Mouse (Mus musculus): ENCODE results near the gene Aox3. TPM values are rescaled to one million over a fixed set of nuclear protein-coding genes. Genes with fewer than 3 reads are reported as not detected.

Gene Aox3
- polyA plus RNA-seq, 1 experiment from 2014 or later = 0.59 TPM

DNA sequence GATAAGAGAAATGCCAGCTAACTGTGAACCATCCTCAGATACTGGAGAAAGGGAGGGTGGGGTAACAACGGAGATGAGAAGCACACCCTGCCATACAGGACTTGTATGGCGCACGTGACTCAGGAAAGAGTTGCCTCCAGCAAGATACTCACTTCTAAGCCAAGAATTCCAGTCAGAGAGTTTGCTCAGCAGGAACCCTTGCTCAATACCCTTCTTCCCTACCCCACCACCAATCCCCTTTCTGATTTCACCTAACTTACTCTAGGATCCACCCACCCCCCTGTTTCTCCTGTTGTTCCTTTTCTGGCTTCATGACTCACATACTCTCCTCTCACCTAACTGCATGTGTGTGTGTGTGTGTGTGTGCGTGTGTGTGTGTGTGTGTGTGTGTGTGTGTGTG lies 1.6 kb upstream of the Aox3 start:
- Histone ChIP-seq H3K9me3 (no peaks in the 10 kb centered on the region), H3K9ac (no peak overlapping the region), H3K4me3 (no peak overlapping the region), H3K4me2 (no peak overlapping the region), H3K27me3 (no peaks in the 10 kb centered on the region), H3K27ac (no peak overlapping the region), H3K36me3 (no peaks in the 10 kb centered on the region), H3K4me1 (0 out of 2 replicates have a peak, but pooled peaks cover 3% of the 10 kb centered on the region)
- ATAC-seq (ENCODE audit: insufficient number of reproducible peaks, low FRiP score, low TSS enrichment, low read depth) = no peak
- 81% methylated on average over 4 of the region's 4 CpGs for WGBS

DNA sequence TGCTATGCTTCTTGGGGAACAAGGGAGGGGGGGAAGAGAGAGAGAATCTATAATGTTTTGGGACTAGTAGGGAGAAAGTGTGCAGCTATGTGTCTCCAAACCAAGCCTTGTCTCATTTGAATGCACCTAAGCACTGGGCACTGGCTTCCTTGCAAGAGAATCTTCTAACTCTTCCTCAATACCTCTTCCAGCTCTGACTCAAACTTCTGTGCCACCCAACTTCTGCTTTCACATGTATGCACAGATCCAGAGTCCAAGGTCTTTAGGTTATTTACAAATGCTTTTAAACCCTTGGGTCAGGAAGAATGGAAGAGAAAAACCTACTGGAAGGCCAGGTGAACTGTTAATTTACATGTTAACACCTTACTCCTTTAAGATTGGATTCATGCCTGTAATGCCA lies 511 bp downstream of the Aox3 start:
- H3K9me3 ChIP-seq = no peaks in the 10 kb centered on the region

DNA sequence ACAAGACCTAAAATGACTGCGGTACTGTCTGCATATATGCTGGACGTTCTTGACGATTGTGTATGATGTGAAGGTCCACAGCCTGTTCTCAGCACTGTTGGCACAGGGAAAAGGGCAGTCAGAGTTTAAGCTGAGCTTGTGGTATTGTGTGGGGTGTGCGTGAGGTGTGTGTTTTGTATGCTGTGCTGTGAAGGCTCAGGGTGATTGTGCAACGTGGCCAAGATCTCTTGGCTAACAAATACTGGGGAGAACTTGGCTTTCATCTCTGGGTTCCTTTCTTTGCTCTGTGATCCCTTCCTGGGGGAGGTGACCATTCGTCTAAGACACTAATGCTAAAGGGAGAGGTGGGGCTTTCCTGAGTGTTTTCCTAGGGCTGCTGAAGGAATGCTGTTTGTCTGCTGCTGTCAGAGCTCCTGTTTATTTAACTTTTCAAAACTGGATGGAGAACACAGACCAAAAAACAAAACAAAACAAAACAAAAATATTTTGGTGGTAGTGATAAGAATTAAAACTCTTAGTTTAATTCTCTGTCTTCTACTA lies 1.2 kb downstream of the Aox3 start:
- ATAC-seq (ENCODE audit: insufficient number of reproducible peaks, low FRiP score, low TSS enrichment, low read depth) = no peak
- H3K4me2 ChIP-seq = no peak overlapping the region
- no peak overlapping the region for H3K4me3 ChIP-seq
- H3K9ac ChIP-seq = no peak overlapping the region
- H3K4me1 ChIP-seq = 0 out of 2 replicates have a peak, but pooled peaks cover 3% of the 10 kb centered on the region
- H3K9me3 ChIP-seq = no peaks in the 10 kb centered on the region
- no peaks in the 10 kb centered on the region for H3K36me3 ChIP-seq
- no peaks in the 10 kb centered on the region for H3K27me3 ChIP-seq
- no peak overlapping the region for H3K27ac ChIP-seq
- WGBS = 62% methylated on average over 6 of the region's 6 CpGs

More for the DNA sequence above, 511 bp downstream of the Aox3 start:
- H3K9ac ChIP-seq = no peak overlapping the region
- no peak overlapping the region for H3K4me2 ChIP-seq
- H3K27ac ChIP-seq = no peak overlapping the region
- no peaks in the 10 kb centered on the region for H3K27me3 ChIP-seq
- ATAC-seq (ENCODE audit: insufficient number of reproducible peaks, low FRiP score, low TSS enrichment, low read depth) = no peak
- H3K4me1 ChIP-seq = 0 out of 2 replicates have a peak, but pooled peaks cover 3% of the 10 kb centered on the region
- H3K4me3 ChIP-seq = no peak overlapping the region
- H3K36me3 ChIP-seq = no peaks in the 10 kb centered on the region

DNA sequence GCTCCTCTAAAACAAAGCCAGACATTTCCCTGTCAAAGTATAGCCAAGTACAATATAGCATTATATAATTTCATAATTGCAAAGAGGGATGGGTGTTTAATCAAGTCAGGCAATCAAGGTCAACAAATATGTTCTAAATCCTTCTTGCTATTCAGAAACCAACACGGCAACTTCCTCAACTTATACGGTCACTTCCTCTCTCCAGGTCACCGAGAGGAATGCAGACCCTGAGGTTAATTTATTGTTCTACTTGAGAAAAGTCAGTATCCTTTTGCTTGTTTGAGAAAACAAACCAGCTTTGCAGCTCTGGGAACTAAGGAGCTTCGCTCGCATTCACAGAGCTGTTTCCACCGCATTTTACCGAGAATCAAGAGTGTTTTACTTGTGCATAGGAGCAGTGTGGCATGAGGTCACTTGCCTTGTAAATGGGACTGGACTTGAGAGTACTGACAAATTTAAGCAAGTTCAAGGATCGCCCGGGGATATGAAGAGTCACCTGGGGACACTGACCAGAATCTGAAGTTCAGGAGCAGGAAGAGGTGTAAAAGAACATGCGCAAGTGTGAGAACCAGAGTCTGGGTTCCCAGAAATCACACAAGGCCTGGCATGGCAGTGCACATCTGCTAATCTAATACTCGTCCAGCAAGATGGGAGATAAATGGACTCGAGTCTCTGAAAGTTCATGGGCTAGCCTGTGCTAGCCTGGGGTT lies 1.9 kb downstream of the Aox3 start:
- Histone ChIP-seq H3K9ac (no peak overlapping the region), H3K27me3 (no peaks in the 10 kb centered on the region), H3K27ac (no peak overlapping the region), H3K36me3 (no peaks in the 10 kb centered on the region), H3K4me1 (0 out of 2 replicates have a peak, but pooled peaks cover 3% of the 10 kb centered on the region), H3K4me3 (no peak overlapping the region), H3K9me3 (no peaks in the 10 kb centered on the region), H3K4me2 (no peak overlapping the region)
- no peak for ATAC-seq (ENCODE audit: insufficient number of reproducible peaks, low FRiP score, low TSS enrichment, low read depth)
- WGBS = 69% methylated on average over 12 of the region's 12 CpGs

DNA sequence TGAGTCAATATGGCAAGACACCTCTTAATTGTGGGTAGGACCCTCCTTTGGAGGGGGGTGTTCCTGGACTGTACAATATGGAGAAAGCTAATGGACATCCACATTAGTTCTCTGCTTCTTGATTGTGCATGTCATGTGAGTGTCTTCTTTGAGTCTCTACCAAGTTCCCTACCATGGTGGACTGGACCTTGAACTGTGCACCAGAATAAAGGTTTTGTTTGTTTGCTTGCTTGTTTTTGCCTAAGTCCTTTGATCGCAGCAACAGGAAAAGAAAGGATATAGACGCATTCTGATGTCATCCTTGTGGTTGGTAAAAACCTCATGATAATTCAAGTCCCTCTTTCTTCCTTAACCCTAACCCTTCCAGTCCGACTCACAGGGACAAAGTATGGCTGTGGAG lies 5.3 kb downstream of the Aox3 start:
- Histone ChIP-seq H3K9me3 (no peaks in the 10 kb centered on the region), H3K27me3 (no peaks in the 10 kb centered on the region), H3K36me3 (no peaks in the 10 kb centered on the region), H3K4me3 (no peak overlapping the region), H3K4me2 (no peak overlapping the region), H3K4me1 (no peaks in the 10 kb centered on the region), H3K27ac (no peak overlapping the region), H3K9ac (no peak overlapping the region)
- ATAC-seq (ENCODE audit: insufficient number of reproducible peaks, low FRiP score, low TSS enrichment, low read depth) = no peak
- 88% methylated on average over 3 of the region's 3 CpGs for WGBS

DNA sequence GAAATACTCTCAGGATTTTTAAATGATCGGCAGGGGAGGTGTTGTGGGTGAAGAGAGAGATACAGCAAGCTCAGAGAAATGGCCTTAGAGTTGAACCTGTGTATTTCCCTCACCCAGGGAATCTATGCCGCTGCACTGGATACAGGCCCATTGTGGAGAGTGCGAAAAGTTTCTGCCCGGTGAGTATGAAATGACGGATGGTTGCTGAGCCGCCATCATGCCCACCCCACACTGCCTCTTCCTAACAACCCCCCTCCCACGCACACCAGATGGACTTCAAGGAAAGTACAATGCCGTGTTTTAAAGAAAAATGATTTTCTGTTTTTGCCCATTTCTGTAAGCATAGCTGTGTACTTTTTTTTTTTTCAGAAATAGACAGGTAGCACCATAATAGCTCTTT lies 12.0 kb downstream of the Aox3 start:
- no peak for ATAC-seq (ENCODE audit: insufficient number of reproducible peaks, low FRiP score, low TSS enrichment, low read depth)
- WGBS = 86% methylated on average over 8 of the region's 8 CpGs

DNA sequence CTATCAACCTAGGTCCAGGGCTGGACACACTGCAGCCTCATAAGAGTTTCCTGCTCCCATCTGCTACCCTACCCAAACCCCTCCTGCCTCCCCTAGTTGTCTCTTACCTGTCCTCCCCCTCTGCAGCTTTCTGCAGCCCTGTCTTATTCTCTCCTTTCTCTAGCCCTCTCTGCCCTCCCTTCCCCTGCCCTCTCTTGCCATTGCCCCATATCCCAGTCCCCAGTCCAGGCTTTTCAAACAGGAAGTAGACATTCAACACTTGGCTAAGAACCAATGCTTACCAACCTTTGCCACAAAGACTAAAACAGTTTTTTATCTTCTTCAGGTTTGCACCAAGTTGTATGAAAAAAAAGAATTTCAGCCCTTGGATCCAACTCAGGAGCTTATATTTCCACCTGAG lies 25.0 kb downstream of the Aox3 start:
- Histone ChIP-seq H3K27me3 (no peaks in the 10 kb centered on the region), H3K9ac (no peak overlapping the region), H3K4me3 (no peak overlapping the region), H3K9me3 (no peaks in the 10 kb centered on the region), H3K27ac (no peak overlapping the region), H3K36me3 (no peaks in the 10 kb centered on the region), H3K4me2 (no peak overlapping the region), H3K4me1 (no peaks in the 10 kb centered on the region)
- no peak for ATAC-seq (ENCODE audit: insufficient number of reproducible peaks, low FRiP score, low TSS enrichment, low read depth)

More for the DNA sequence above, 12.0 kb downstream of the Aox3 start:
- H3K27me3 ChIP-seq = no peaks in the 10 kb centered on the region
- no peak overlapping the region for H3K9ac ChIP-seq
- no peaks in the 10 kb centered on the region for H3K9me3 ChIP-seq
- no peak overlapping the region for H3K4me2 ChIP-seq
- H3K36me3 ChIP-seq = no peaks in the 10 kb centered on the region
- H3K27ac ChIP-seq = no peak overlapping the region
- no peaks in the 10 kb centered on the region for H3K4me1 ChIP-seq
- H3K4me3 ChIP-seq = no peak overlapping the region

DNA sequence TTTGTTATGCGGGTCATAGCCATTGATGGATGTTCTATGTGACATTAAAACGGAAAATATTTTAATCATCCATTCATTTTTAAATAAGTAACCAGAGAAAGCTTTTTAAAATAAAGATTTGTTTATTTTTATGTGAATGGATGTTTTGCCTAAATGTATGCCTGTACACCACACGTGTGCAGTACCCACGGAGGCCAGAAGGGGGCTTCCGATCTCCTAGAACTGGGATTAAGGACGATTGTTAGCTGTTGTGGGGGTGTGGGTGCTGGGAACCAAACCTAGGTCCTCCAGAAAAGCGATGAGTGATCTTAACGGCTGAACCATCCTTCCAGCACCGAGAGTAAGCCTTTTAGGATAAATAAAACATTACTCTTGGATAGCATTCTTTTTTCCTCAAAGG lies 26.1 kb downstream of the Aox3 start:
- Histone ChIP-seq H3K36me3 (no peaks in the 10 kb centered on the region), H3K4me3 (no peak overlapping the region), H3K27me3 (no peaks in the 10 kb centered on the region), H3K4me1 (no peaks in the 10 kb centered on the region), H3K9ac (no peak overlapping the region), H3K27ac (no peak overlapping the region), H3K9me3 (no peaks in the 10 kb centered on the region), H3K4me2 (no peak overlapping the region)
- WGBS = 91% methylated on average over 9 of the region's 9 CpGs
- no peak for ATAC-seq (ENCODE audit: insufficient number of reproducible peaks, low FRiP score, low TSS enrichment, low read depth)

DNA sequence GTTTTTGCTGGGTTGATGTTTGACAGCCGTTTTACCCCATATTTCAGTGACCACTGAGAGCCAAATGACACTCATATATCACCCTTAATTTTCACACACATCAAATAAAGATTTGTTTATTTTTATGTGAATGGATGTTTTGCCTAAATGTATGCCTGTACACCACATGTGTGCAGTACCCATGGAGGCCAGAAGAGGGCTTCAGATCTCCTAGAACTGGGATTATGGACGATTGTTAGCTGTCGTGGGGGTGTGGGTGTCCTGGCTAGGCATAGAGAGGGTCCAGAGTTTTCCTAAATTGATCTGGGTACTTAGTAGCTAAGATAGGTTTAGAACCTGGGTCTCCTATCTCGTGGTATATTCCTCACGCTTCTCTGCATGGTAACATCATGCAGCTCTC lies 27.7 kb downstream of the Aox3 start:
- no peak overlapping the region for H3K27ac ChIP-seq
- WGBS = 86% methylated on average over 5 of the region's 5 CpGs
- H3K36me3 ChIP-seq = no peaks in the 10 kb centered on the region
- no peak overlapping the region for H3K4me3 ChIP-seq
- no peaks in the 10 kb centered on the region for H3K27me3 ChIP-seq
- no peak overlapping the region for H3K4me2 ChIP-seq
- no peak overlapping the region for H3K9ac ChIP-seq
- no peak for ATAC-seq (ENCODE audit: insufficient number of reproducible peaks, low FRiP score, low TSS enrichment, low read depth)
- no peaks in the 10 kb centered on the region for H3K4me1 ChIP-seq
- H3K9me3 ChIP-seq = no peaks in the 10 kb centered on the region

DNA sequence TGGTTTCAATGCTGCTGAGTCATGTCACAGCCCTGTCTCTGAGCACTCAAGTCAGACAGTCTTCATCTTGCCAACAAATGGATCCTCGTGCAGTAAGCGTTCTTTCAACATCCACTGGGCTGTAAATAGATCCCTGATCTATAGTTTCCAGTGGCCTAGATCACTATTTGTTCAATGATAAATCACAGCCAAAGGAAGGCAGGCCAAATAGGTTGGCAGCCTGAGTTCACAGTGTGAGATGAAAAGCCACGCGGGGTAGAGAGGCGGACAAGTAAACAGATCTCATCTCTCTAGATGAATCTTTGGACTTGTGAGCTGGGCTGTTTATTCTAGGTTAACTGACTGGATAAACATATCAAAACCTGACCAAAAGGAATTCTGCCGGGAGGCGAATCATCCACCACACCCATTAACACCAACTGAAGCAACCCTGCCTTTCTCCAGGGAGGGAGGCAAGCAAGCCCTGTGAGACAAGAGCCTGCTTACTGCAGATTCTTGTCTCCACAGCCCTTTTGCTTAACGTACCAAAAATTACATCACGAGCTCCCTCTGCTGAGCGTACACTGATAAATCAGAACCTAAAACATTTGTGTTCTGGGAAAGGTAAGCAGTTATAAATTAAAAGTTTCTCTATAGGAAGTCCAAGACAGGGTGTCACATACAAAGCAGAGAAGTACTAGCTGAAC lies 31.6 kb downstream of the Aox3 start:
- Histone ChIP-seq H3K4me3 (no peak overlapping the region), H3K36me3 (no peaks in the 10 kb centered on the region), H3K4me1 (no peaks in the 10 kb centered on the region), H3K27me3 (no peaks in the 10 kb centered on the region), H3K9ac (no peak overlapping the region), H3K9me3 (no peaks in the 10 kb centered on the region), H3K4me2 (no peak overlapping the region), H3K27ac (no peak overlapping the region)
- ATAC-seq (ENCODE audit: insufficient number of reproducible peaks, low FRiP score, low TSS enrichment, low read depth) = no peak
- WGBS = 64% methylated on average over 10 of the region's 10 CpGs

DNA sequence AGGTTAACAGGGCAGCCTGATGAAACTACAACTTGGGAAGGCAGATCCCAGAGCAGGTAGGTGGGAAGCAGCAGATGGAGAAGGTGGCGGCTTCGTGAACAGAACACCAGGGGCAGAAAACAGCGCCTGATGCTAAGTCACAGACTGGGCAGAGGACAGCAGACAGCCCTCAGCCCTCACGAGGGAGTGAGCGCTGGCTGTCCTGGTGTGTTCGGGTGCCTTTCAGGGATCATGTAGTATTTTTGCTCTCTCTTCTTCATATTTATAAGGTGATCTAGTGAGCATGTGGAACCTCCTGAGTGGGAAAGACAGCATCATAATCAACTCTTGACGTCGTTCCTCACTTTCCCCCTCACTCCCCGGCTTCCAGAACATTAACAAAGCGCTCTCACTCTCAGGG lies 33.1 kb downstream of the Aox3 start:
- no peaks in the 10 kb centered on the region for H3K4me1 ChIP-seq
- no peak overlapping the region for H3K9ac ChIP-seq
- no peak overlapping the region for H3K4me3 ChIP-seq
- H3K36me3 ChIP-seq = no peaks in the 10 kb centered on the region
- WGBS = 84% methylated on average over 10 of the region's 10 CpGs
- H3K9me3 ChIP-seq = no peaks in the 10 kb centered on the region
- no peak overlapping the region for H3K27ac ChIP-seq
- no peaks in the 10 kb centered on the region for H3K27me3 ChIP-seq
- no peak overlapping the region for H3K4me2 ChIP-seq
- ATAC-seq (ENCODE audit: insufficient number of reproducible peaks, low FRiP score, low TSS enrichment, low read depth) = no peak

DNA sequence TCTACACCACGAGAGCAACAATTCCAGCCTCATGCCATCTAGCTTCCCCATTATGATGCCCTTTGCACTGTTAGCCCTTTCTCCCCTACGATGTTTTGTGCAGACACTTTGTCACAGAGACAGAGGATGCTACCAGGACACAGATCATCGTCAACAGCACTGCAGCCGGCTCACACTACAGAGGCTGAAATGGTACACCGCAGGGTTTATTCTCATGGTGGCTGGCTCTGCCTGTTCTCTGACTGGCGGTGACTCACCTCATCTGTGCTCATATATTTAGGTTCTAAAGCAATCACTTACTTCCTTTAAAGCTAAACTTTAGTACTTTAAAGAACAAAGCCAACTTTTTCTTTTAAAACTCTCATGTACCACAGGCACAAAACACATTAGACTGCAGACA lies 34.8 kb downstream of the Aox3 start:
- no peak overlapping the region for H3K9ac ChIP-seq
- H3K27ac ChIP-seq = no peak overlapping the region
- H3K27me3 ChIP-seq = no peaks in the 10 kb centered on the region
- 62% methylated on average over 6 of the region's 6 CpGs for WGBS
- no peak overlapping the region for H3K4me2 ChIP-seq
- H3K4me1 ChIP-seq = no peaks in the 10 kb centered on the region
- H3K4me3 ChIP-seq = no peak overlapping the region
- H3K9me3 ChIP-seq = no peaks in the 10 kb centered on the region
- H3K36me3 ChIP-seq = no peaks in the 10 kb centered on the region
- no peak for ATAC-seq (ENCODE audit: insufficient number of reproducible peaks, low FRiP score, low TSS enrichment, low read depth)
